Mouse (Mus musculus): ENCODE results near the gene Abcg2. TPM values are rescaled to one million over a fixed set of nuclear protein-coding genes. Genes with fewer than 3 reads are reported as not detected.

The Abcg2 gene
- polyA plus RNA-seq, 3 experiments from 2014 or later, result 12.1 to 23.4 (median 19.2) TPM

Other genes with a start within 250 kb of the Abcg2 start
- not detected for gene Vmn1r30, start 141.1 kb upstream of the Abcg2 start, polyA plus RNA-seq (2017; shearing (Covaris generic))
- not detected for gene Vmn1r31, start 109.2 kb upstream of the Abcg2 start, polyA plus RNA-seq (2017; shearing (Covaris generic))
- 10 to 100 TPM; 19.8 to 20.8 (median 20.1) TPM for gene Herc3, start 246.9 kb downstream of the Abcg2 start, polyA plus RNA-seq (2017; shearing (Covaris generic))

Measured in inflammation-experienced regulatory T-cells, adult 6 months (primary cell).